Mouse (Mus musculus): ENCODE results near the gene Ccl20.

Ccl20 gene

GRCm38 (mm10) chr1:83116447-83117137, at the start of gene Ccl20:
Ccl20 (plus strand) TSS chr1:83116766.
- DNase-seq (ENCODE audit: low spot score in 2 of 2): no peak

GRCm38 (mm10) chr1:83067205-83067604, 49.4 kb upstream of the Ccl20 start:
- no peak for DNase-seq (ENCODE audit: low spot score in 2 of 2)

GRCm38 (mm10) chr1:83075526-83076189, 40.9 kb upstream of the Ccl20 start:
- no peak for DNase-seq (ENCODE audit: low spot score in 2 of 2)

- DNase-seq (ENCODE audit: low spot score in 2 of 2): no peak
These were observed 40.2 kb upstream of the Ccl20 start for GRCm38 (mm10) chr1:83076190-83076917.

GRCm38 (mm10) chr1:83077016-83077415, 39.5 kb upstream of the Ccl20 start:
- no peak for DNase-seq (ENCODE audit: low spot score in 2 of 2)

GRCm38 (mm10) chr1:83084790-83085189, 31.8 kb upstream of the Ccl20 start:
- DNase-seq (ENCODE audit: low spot score in 2 of 2): no peak

GRCm38 (mm10) chr1:83091268-83091667, 25.3 kb upstream of the Ccl20 start:
- no peak for DNase-seq (ENCODE audit: low spot score in 2 of 2)

- DNase-seq (ENCODE audit: low spot score in 2 of 2): no peak
These were observed 19.6 kb upstream of the Ccl20 start for GRCm38 (mm10) chr1:83096935-83097334.

- DNase-seq (ENCODE audit: low spot score in 2 of 2): no peak
These were observed 17.4 kb upstream of the Ccl20 start for GRCm38 (mm10) chr1:83099160-83099559.

- DNase-seq (ENCODE audit: low spot score in 2 of 2): no peak
These were observed 16.9 kb upstream of the Ccl20 start for GRCm38 (mm10) chr1:83099580-83100137.

- DNase-seq (ENCODE audit: low spot score in 2 of 2): no peak
These were observed 14.7 kb upstream of the Ccl20 start for GRCm38 (mm10) chr1:83101891-83102290.

GRCm38 (mm10) chr1:83105464-83105863, 11.1 kb upstream of the Ccl20 start:
- no peak for DNase-seq (ENCODE audit: low spot score in 2 of 2)

- no peak for DNase-seq (ENCODE audit: low spot score in 2 of 2)
These were observed 9.1 kb upstream of the Ccl20 start for GRCm38 (mm10) chr1:83107410-83107978.

- no peak for DNase-seq (ENCODE audit: low spot score in 2 of 2)
These were observed 5.6 kb upstream of the Ccl20 start for GRCm38 (mm10) chr1:83110992-83111391.

GRCm38 (mm10) chr1:83111726-83112125, 4.8 kb upstream of the Ccl20 start:
- no peak for DNase-seq (ENCODE audit: low spot score in 2 of 2)

- DNase-seq (ENCODE audit: low spot score in 2 of 2): no peak
These were observed 651 bp downstream of the Ccl20 start for GRCm38 (mm10) chr1:83117217-83117616.

- peak; percentile 11 to 37 for DNase-seq (ENCODE audit: low spot score in 2 of 2)
These were observed 1.1 kb downstream of the Ccl20 start for GRCm38 (mm10) chr1:83117661-83118060.

GRCm38 (mm10) chr1:83119903-83120302, 3.3 kb downstream of the Ccl20 start:
- no peak for DNase-seq (ENCODE audit: low spot score in 2 of 2)

GRCm38 (mm10) chr1:83120312-83120711, 3.7 kb downstream of the Ccl20 start:
- no peak for DNase-seq (ENCODE audit: low spot score in 2 of 2)

GRCm38 (mm10) chr1:83123201-83123600, 6.6 kb downstream of the Ccl20 start:
- no peak for DNase-seq (ENCODE audit: low spot score in 2 of 2)

- no peak for DNase-seq (ENCODE audit: low spot score in 2 of 2)
These were observed 19.3 kb downstream of the Ccl20 start for GRCm38 (mm10) chr1:83135829-83136228.

GRCm38 (mm10) chr1:83137847-83138246, 21.3 kb downstream of the Ccl20 start:
- no peak for DNase-seq (ENCODE audit: low spot score in 2 of 2)

Data from right cerebral cortex, postnatal 36 days (tissue).